Mouse (Mus musculus) myocyte (in vitro differentiated cells): ENCODE results near the gene Bsnd. TPM values are rescaled to one million over a fixed set of nuclear protein-coding genes. Genes with fewer than 3 reads are reported as not detected.

Experiments
- H3K27me3 ChIP-seq: one replicate; pipeline ENCODE4 v1.6.1; 2011; ENCODE audit not compliant: control insufficient read depth, insufficient read depth, insufficient read length
- H3K36me3 ChIP-seq: one replicate; pipeline ENCODE4 v1.6.1; 2011; ENCODE audit not compliant: control insufficient read depth, insufficient read depth
- H3K4me2 ChIP-seq: one replicate; pipeline ENCODE4 v1.6.1; 2011; ENCODE audit warnings: low read depth, control low read depth
- H3K4me3 ChIP-seq: one replicate; pipeline ENCODE4 v1.5.1; 2011; ENCODE audit warnings: mild to moderate bottlenecking, control low read depth, moderate library complexity
- H3K79me2 ChIP-seq: one replicate; pipeline ENCODE4 v1.6.1; 2011; ENCODE audit not compliant: control insufficient read depth, insufficient read depth
- H3ac ChIP-seq: one replicate; pipeline ENCODE4 v1.6.1; 2011; ENCODE audit not compliant: control insufficient read depth, insufficient read length
- CEBPB ChIP-seq: IDR thresholded peaks from 2 replicates; pipeline ENCODE4 v1.6.1; 2011; ENCODE audit warnings: mild to moderate bottlenecking, moderate library complexity; ENCODE audit not compliant: poor library complexity, insufficient read depth, severe bottlenecking
- E2F4 ChIP-seq: IDR thresholded peaks from one replicate; pipeline ENCODE4 v1.6.1; 2011; ENCODE audit warnings: mild to moderate bottlenecking, control low read depth, moderate library complexity; ENCODE audit not compliant: insufficient read depth
- MAX ChIP-seq: IDR thresholded peaks from one replicate; pipeline ENCODE4 v1.6.1; 2011; ENCODE audit warnings: low read depth, mild to moderate bottlenecking, control low read depth
- MYOD1 ChIP-seq, 3 experiments: IDR thresholded peaks; one replicate each; pipeline ENCODE4 v1.6.1; 2011; ENCODE audit warnings: control low read depth in 2 of 3, low read depth in 2 of 3, mild to moderate bottlenecking in 2 of 3, moderate library complexity in 1 of 3; ENCODE audit not compliant: insufficient read length in 2 of 3, control insufficient read depth in 1 of 3
- MYOG ChIP-seq, 3 experiments: IDR thresholded peaks; one replicate each; pipeline ENCODE4 v1.6.1; 2011; ENCODE audit warnings: control low read depth in 2 of 3, low read depth in 2 of 3, mild to moderate bottlenecking in 2 of 3; ENCODE audit not compliant: insufficient read length in 2 of 3, control insufficient read depth in 1 of 3, insufficient read depth in 1 of 3
- POLR2A ChIP-seq: IDR thresholded peaks from one replicate; pipeline ENCODE4 v1.6.1; 2011; ENCODE audit warnings: low read depth, mild to moderate bottlenecking, control low read depth, moderate library complexity; ENCODE audit not compliant: insufficient read length
- POLR2AphosphoS2 ChIP-seq: IDR thresholded peaks from one replicate; pipeline ENCODE4 v1.6.1; 2011; ENCODE audit warnings: low read depth, control low read depth; ENCODE audit not compliant: insufficient read length
- REST ChIP-seq: IDR thresholded peaks from one replicate; pipeline ENCODE4 v1.6.1; 2011; ENCODE audit warnings: mild to moderate bottlenecking, control low read depth, moderate library complexity; ENCODE audit not compliant: insufficient read depth, insufficient read length
- SRF ChIP-seq: IDR thresholded peaks from one replicate; pipeline ENCODE4 v1.6.1; 2011; ENCODE audit warnings: low read depth; ENCODE audit not compliant: control insufficient read depth, insufficient read length
- TCF12 ChIP-seq: IDR thresholded peaks from one replicate; pipeline ENCODE4 v1.6.1; 2011; ENCODE audit warnings: mild to moderate bottlenecking, control low read depth; ENCODE audit not compliant: poor library complexity, insufficient read depth, severe bottlenecking
- TCF3 ChIP-seq: IDR thresholded peaks from one replicate; pipeline ENCODE4 v1.6.1; 2011; ENCODE audit warnings: low read depth, control low read depth; ENCODE audit not compliant: insufficient read length
- USF1 ChIP-seq: IDR thresholded peaks from one replicate; pipeline ENCODE4 v1.6.1; 2011; ENCODE audit warnings: low read depth, mild to moderate bottlenecking, control low read depth, moderate library complexity
- polyA plus RNA-seq: library from polyadenylated mRNA; unstranded; fragments of >200 nt; fragmentation: generic; extraction: Trizol; gene quantifications from one replicate; pipeline ENCODE4 v1.2.1, GENCODE M21; 2012; ENCODE audit warnings: missing spikeins

Gene Bsnd
- polyA plus RNA-seq, 1 experiment = not detected

DNA sequence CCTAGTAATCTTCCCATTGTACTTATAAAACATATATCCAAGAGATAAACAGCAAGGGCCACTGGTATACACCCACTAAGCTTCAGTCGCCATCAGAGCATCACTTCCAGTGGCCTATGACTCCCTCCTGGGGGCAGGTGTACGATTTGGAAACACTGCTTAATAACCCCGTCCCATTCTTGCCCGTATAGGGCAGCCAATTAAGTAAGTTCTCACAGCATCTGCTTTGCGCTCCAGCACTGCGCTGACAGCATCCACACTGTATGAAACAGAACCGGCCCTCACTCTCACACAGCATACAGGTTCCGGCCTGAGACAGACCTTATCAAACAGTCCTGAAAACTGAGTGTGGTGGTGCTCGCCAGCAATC lies 38.0 kb upstream of the Bsnd start:
- H3K4me3 ChIP-seq = no peak overlapping the region
- no peaks in the 10 kb centered on the region for H3K36me3 ChIP-seq
- no peaks in the 10 kb centered on the region for H3K79me2 ChIP-seq
- no peak overlapping the region for H3ac ChIP-seq
- TF ChIP-seq MAX = no peak
- TF ChIP-seq CEBPB = no peak
- TF ChIP-seq USF1 = no peak
- no peak for TF ChIP-seq MYOG (IDR thresholded peaks at IDR 0.05; ENCODE audit: control insufficient read depth in 1 of 3, insufficient read depth in 1 of 3, insufficient read length in 2 of 3, low read depth in 2 of 3)
- no peak for TF ChIP-seq E2F4
- TF ChIP-seq POLR2A = no peak
- TF ChIP-seq TCF3 = no peak
- TF ChIP-seq MYOD1 (IDR thresholded peaks at IDR 0.05; ENCODE audit: control insufficient read depth in 1 of 3, insufficient read length in 2 of 3, low read depth in 2 of 3) = no peak
- no peak for TF ChIP-seq POLR2AphosphoS2
- no peak for TF ChIP-seq SRF
- TF ChIP-seq TCF12 = no peak
- TF ChIP-seq REST = no peak
- no peaks in the 10 kb centered on the region for H3K27me3 ChIP-seq
- no peak overlapping the region for H3K4me2 ChIP-seq

DNA sequence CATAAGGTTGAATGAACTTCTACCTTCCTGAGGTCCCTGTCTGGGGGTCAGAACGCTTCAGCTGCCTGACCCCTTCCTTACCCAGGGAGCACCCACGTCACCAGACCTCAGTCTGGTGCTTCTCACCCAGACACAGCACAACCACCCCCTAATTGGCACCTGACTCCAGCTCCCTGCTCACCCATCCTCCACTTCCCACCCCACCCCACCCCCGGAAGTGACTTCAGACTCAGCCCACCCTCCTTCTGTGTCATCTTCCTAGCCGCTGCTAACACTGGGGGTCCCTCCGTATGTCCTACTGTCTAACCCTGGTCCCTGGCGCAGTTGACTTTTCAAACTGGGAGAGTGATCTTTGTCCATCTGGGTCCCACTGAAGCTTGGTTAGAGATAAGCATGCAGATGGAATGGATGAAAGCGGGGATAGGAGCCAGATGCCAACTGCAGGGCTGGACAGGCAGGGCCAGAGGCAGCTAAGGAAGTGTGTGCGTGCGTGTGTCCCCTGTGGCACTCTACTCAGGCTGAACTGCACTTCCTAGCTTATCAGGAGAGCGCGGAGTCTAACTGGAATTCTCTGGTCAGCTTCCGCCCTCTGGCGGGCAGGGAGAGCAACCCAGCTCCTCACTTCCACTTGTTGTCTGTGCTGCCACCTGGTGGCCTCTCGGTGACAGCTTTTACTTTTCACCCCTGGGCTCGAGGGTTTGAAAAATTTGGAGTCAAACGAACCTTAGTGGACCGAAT lies 37.5 kb upstream of the Bsnd start:
- TF ChIP-seq MYOD1 (IDR thresholded peaks at IDR 0.05; ENCODE audit: control insufficient read depth in 1 of 3, insufficient read length in 2 of 3, low read depth in 2 of 3) (no peak), E2F4 (peak; percentile 27)
- Histone ChIP-seq H3K79me2 (no peaks in the 10 kb centered on the region), H3ac (no peak overlapping the region), H3K4me2 (peak overlapping the region; percentile 47), H3K27me3 (no peaks in the 10 kb centered on the region), H3K36me3 (no peaks in the 10 kb centered on the region), H3K4me3 (no peak overlapping the region)

DNA sequence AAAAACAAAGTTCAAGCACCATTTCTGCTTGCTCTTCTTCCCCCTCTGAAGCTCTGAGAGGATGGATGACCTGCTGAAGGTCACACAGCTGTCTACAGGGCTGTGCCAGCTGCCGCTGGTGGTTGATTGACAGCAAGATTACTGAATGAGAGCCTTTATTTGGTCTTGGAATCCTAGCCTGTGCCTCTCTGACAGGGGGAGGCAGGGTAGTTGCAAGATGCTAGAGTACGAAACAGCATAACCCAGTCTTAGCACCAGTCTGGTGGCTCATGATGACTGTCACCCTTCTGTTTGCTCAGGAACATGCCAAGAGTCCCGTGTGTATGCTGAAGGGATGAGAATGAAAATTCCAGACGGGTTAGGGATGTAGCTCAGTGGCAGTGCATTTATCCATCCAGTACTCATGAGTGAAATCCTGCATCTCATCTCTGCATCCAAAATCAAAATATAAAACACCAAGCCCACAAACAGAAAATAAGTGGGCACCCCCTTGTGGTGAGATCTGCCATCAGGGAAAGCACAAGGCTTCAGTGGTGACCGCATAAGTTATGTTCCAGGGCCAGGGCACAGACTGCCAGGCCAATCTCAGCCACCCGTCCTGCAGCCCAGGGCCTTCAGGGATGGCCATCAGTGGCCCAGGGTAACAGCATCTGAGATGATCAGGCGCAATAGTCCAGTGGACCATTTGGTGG lies 35.9 kb upstream of the Bsnd start:
- no peaks in the 10 kb centered on the region for H3K27me3 ChIP-seq

DNA sequence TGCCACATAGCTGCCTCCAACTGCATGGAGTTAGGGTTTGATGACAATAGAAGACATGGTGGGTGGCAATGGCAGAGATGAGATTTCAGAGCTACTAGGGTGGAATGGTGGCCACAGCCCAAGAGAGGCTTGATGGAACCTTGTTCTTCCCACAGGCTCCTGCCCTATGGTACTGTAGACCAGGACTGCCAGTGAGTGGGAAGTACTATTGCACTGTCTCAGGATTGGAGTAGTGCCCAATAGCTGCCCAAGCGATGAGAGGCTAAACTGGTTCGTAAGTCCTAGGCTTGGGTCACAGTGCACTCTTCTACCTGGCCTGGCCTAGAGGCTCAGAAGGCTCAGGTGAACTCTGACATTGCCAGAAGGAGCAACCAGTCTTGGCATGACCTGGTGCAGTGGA lies 32.9 kb upstream of the Bsnd start:
- Histone ChIP-seq H3K79me2 (no peaks in the 10 kb centered on the region), H3ac (no peak overlapping the region), H3K4me2 (no peak overlapping the region), H3K36me3 (no peaks in the 10 kb centered on the region), H3K4me3 (no peak overlapping the region), H3K27me3 (no peaks in the 10 kb centered on the region)
- TF ChIP-seq MAX = no peak
- TF ChIP-seq E2F4 = no peak
- no peak for TF ChIP-seq MYOD1 (IDR thresholded peaks at IDR 0.05; ENCODE audit: control insufficient read depth in 1 of 3, insufficient read length in 2 of 3, low read depth in 2 of 3)
- TF ChIP-seq SRF = no peak
- TF ChIP-seq REST = no peak
- no peak for TF ChIP-seq TCF3

More for the DNA sequence above, 35.9 kb upstream of the Bsnd start:
- Histone ChIP-seq H3K79me2 (no peaks in the 10 kb centered on the region), H3K4me3 (no peak overlapping the region), H3ac (no peak overlapping the region), H3K4me2 (no peak overlapping the region), H3K36me3 (no peaks in the 10 kb centered on the region)
- peak in 1 of 3 experiments; percentile 35 for TF ChIP-seq MYOD1 (IDR thresholded peaks at IDR 0.05; ENCODE audit: control insufficient read depth in 1 of 3, insufficient read length in 2 of 3, low read depth in 2 of 3)
- no peak for TF ChIP-seq SRF
- no peak for TF ChIP-seq USF1

DNA sequence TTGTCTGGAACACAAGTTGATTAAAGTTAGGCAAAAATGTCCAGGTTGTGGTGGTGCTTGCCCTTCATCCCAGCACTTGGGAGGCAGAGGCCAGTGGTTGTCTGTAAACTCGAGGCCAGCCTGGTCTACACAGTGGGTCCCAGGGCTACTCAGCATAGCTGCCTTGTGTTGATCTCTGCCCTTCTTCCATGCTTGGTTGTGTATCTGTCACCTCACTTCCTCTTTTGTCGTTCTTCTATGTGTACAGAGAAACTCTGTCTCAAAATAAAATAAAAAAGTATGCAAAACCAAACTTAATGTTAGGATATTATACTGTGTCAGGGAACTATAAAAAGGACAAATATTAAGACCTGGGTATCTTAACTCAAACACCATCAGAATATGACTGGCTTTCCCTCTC lies 32.0 kb upstream of the Bsnd start:
- Histone ChIP-seq H3K4me3 (no peak overlapping the region), H3K27me3 (no peaks in the 10 kb centered on the region), H3K36me3 (no peaks in the 10 kb centered on the region), H3K4me2 (no peak overlapping the region), H3ac (no peak overlapping the region), H3K79me2 (no peaks in the 10 kb centered on the region)
- TF ChIP-seq TCF12 (no peak), CEBPB (no peak), TCF3 (no peak), MAX (no peak), POLR2AphosphoS2 (no peak), MYOG (IDR thresholded peaks at IDR 0.05; ENCODE audit: control insufficient read depth in 1 of 3, insufficient read depth in 1 of 3, insufficient read length in 2 of 3, low read depth in 2 of 3) (no peak), POLR2A (no peak), MYOD1 (IDR thresholded peaks at IDR 0.05; ENCODE audit: control insufficient read depth in 1 of 3, insufficient read length in 2 of 3, low read depth in 2 of 3) (no peak), E2F4 (no peak), REST (no peak), SRF (no peak), USF1 (no peak)
